Mouse (Mus musculus): Measurements from ENCODE around the gene Dact1. TPM values are rescaled to one million over a fixed set of nuclear protein-coding genes. Genes with fewer than 3 reads are reported as not detected.

The Dact1 gene
- total RNA-seq, 1 experiment from 2014 or later: not detected

DNA sequence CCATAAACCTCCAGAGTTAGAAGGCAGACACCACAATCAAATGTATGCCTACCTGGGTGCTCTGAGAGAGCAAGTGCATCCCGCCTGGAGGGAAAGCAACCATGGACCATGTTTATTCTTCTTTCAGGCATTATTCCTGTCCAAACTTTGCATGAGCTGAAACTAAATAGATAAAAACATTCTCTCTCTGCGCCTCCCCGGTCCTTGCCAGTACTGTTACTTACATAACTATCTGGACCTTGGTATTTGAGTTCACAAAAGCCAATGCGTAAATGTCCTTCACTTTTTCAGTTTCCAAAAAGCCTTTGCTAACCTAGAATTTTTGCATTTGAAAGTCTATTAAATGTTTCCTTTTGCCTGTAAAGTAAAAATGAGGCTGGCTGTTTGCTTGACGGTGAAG is 58.9 kb downstream of the Dact1 start:
- ATAC-seq (replicated peaks in 1 of 2; ENCODE audit: insufficient read depth in 1 of 2, low FRiP score in 2 of 2, low TSS enrichment in 1 of 2, low read depth in 1 of 2, poor library complexity in 2 of 2, severe bottlenecking in 2 of 2): no peak

Other genes starting within 250 kb of the Dact1 start
- not detected in 2 replicates for gene Tomm20l, start 198.5 kb upstream of the Dact1 start, total RNA-seq (2017)
- 44.6 and 49.0 TPM in 2 replicates for gene Timm9, start 173.2 kb upstream of the Dact1 start, total RNA-seq (2017)
- 21.2 and 22.5 TPM in 2 replicates for gene 2700049A03Rik, start 173.0 kb upstream of the Dact1 start, total RNA-seq (2017)